Mouse (Mus musculus): ENCODE measurements around the gene Dpysl4.

GRCm38 (mm10) chr7:139080714-139081113 lies 5.1 kb upstream of the Dpysl4 start:
- TF ChIP-seq GATA1 (IDR thresholded peaks at IDR 0.05; ENCODE audit: low read length): no peak
- no peak for TF ChIP-seq TAL1 (IDR thresholded peaks at IDR 0.05; ENCODE audit: low read length)
